Mouse (Mus musculus): ENCODE results near the gene Slc24a1. TPM values are rescaled to one million over a fixed set of nuclear protein-coding genes. Genes with fewer than 3 reads are reported as not detected.
A peak's percentile ranks its signal among the peaks of the same experiment; 100 is the strongest.

The Slc24a1 gene
- polyA plus RNA-seq, 1 experiment, result not detected

- TF ChIP-seq CTCF (IDR thresholded peaks at IDR 0.05; ENCODE audit: borderline replicate concordance, insufficient read depth, low read length), result no peak
- no peak overlapping the region for H3K27ac ChIP-seq (ENCODE audit: insufficient read depth, low read length)
These were observed 32.8 kb downstream of the Slc24a1 start for GRCm38 (mm10) chr9:64918560-64918959.

GRCm38 (mm10) chr9:64914629-64915028, 36.8 kb downstream of the Slc24a1 start:
- TF ChIP-seq CTCF (IDR thresholded peaks at IDR 0.05; ENCODE audit: borderline replicate concordance, insufficient read depth, low read length), result no peak
- TF ChIP-seq POLR2A (IDR thresholded peaks at IDR 0.05; ENCODE audit: low read depth, low read length), result no peak
- H3K4me3 ChIP-seq (ENCODE audit: insufficient read depth, low read length), result no peak overlapping the region
- H3K27ac ChIP-seq (ENCODE audit: insufficient read depth, low read length), result no peak overlapping the region

More at GRCm38 (mm10) chr9:64918560-64918959, 32.8 kb downstream of the Slc24a1 start:
- Histone ChIP-seq H3K4me1 (ENCODE audit: control insufficient read depth, insufficient read depth, low read length) (no peaks in the 10 kb centered on the region), H3K4me3 (ENCODE audit: insufficient read depth, low read length) (no peak overlapping the region)

GRCm38 (mm10) chr9:64913973-64914372, 37.4 kb downstream of the Slc24a1 start:
- no peak overlapping the region for H3K27ac ChIP-seq (ENCODE audit: insufficient read depth, low read length)
- H3K4me3 ChIP-seq (ENCODE audit: insufficient read depth, low read length), result no peak overlapping the region
- no peaks in the 10 kb centered on the region for H3K4me1 ChIP-seq (ENCODE audit: control insufficient read depth, insufficient read depth, low read length)
- no peak for TF ChIP-seq CTCF (IDR thresholded peaks at IDR 0.05; ENCODE audit: borderline replicate concordance, insufficient read depth, low read length)
- TF ChIP-seq POLR2A (IDR thresholded peaks at IDR 0.05; ENCODE audit: low read depth, low read length), result no peak

More at GRCm38 (mm10) chr9:64914629-64915028, 36.8 kb downstream of the Slc24a1 start:
- no peaks in the 10 kb centered on the region for H3K4me1 ChIP-seq (ENCODE audit: control insufficient read depth, insufficient read depth, low read length)

- H3K4me3 ChIP-seq (ENCODE audit: insufficient read depth, low read length), result no peak overlapping the region
- no peak for TF ChIP-seq POLR2A (IDR thresholded peaks at IDR 0.05; ENCODE audit: low read depth, low read length)
- TF ChIP-seq CTCF (IDR thresholded peaks at IDR 0.05; ENCODE audit: borderline replicate concordance, insufficient read depth, low read length), result no peak
- H3K27ac ChIP-seq (ENCODE audit: insufficient read depth, low read length), result no peak overlapping the region
- H3K4me1 ChIP-seq (ENCODE audit: control insufficient read depth, insufficient read depth, low read length), result no peaks in the 10 kb centered on the region
These were observed 38.0 kb downstream of the Slc24a1 start for GRCm38 (mm10) chr9:64913406-64913805.

GRCm38 (mm10) chr9:64907441-64907840, 44.0 kb downstream of the Slc24a1 start:
- no peak for TF ChIP-seq POLR2A (IDR thresholded peaks at IDR 0.05; ENCODE audit: low read depth, low read length)

GRCm38 (mm10) chr9:64904917-64905640, 46.3 kb downstream of the Slc24a1 start:
- TF ChIP-seq CTCF (IDR thresholded peaks at IDR 0.05; ENCODE audit: borderline replicate concordance, insufficient read depth, low read length) (no peak), POLR2A (IDR thresholded peaks at IDR 0.05; ENCODE audit: low read depth, low read length) (no peak)
- no peaks in the 10 kb centered on the region for H3K4me1 ChIP-seq (ENCODE audit: control insufficient read depth, insufficient read depth, low read length)
- no peak overlapping the region for H3K4me3 ChIP-seq (ENCODE audit: insufficient read depth, low read length)
- no peak overlapping the region for H3K27ac ChIP-seq (ENCODE audit: insufficient read depth, low read length)

More at GRCm38 (mm10) chr9:64907441-64907840, 44.0 kb downstream of the Slc24a1 start:
- Histone ChIP-seq H3K4me3 (ENCODE audit: insufficient read depth, low read length) (no peak overlapping the region), H3K4me1 (ENCODE audit: control insufficient read depth, insufficient read depth, low read length) (no peaks in the 10 kb centered on the region), H3K27ac (ENCODE audit: insufficient read depth, low read length) (no peak overlapping the region)

- no peak overlapping the region for H3K27ac ChIP-seq (ENCODE audit: insufficient read depth, low read length)
- H3K4me3 ChIP-seq (ENCODE audit: insufficient read depth, low read length), result no peak overlapping the region
- no peaks in the 10 kb centered on the region for H3K4me1 ChIP-seq (ENCODE audit: control insufficient read depth, insufficient read depth, low read length)
- TF ChIP-seq POLR2A (IDR thresholded peaks at IDR 0.05; ENCODE audit: low read depth, low read length), result no peak
- peak; percentile 82; the same call in 1 of the 2 replicates for TF ChIP-seq CTCF (IDR thresholded peaks at IDR 0.05; ENCODE audit: borderline replicate concordance, insufficient read depth, low read length)
These were observed 48.0 kb downstream of the Slc24a1 start for GRCm38 (mm10) chr9:64903386-64903785.

- Histone ChIP-seq H3K4me1 (ENCODE audit: control insufficient read depth, insufficient read depth, low read length) (no peaks in the 10 kb centered on the region), H3K4me3 (ENCODE audit: insufficient read depth, low read length) (no peak overlapping the region), H3K27ac (ENCODE audit: insufficient read depth, low read length) (no peak overlapping the region)
- TF ChIP-seq CTCF (IDR thresholded peaks at IDR 0.05; ENCODE audit: borderline replicate concordance, insufficient read depth, low read length), result no peak
- TF ChIP-seq POLR2A (IDR thresholded peaks at IDR 0.05; ENCODE audit: low read depth, low read length), result no peak
These were observed 48.5 kb downstream of the Slc24a1 start for GRCm38 (mm10) chr9:64902866-64903265.

GRCm38 (mm10) chr9:64896605-64897004, 54.8 kb downstream of the Slc24a1 start:
- Histone ChIP-seq H3K4me3 (ENCODE audit: insufficient read depth, low read length) (no peak overlapping the region), H3K4me1 (ENCODE audit: control insufficient read depth, insufficient read depth, low read length) (no peaks in the 10 kb centered on the region), H3K27ac (ENCODE audit: insufficient read depth, low read length) (no peak overlapping the region)
- TF ChIP-seq CTCF (IDR thresholded peaks at IDR 0.05; ENCODE audit: borderline replicate concordance, insufficient read depth, low read length), result no peak
- no peak for TF ChIP-seq POLR2A (IDR thresholded peaks at IDR 0.05; ENCODE audit: low read depth, low read length)

GRCm38 (mm10) chr9:64886008-64886407, 65.4 kb downstream of the Slc24a1 start:
- TF ChIP-seq POLR2A (IDR thresholded peaks at IDR 0.05; ENCODE audit: low read depth, low read length) (no peak), CTCF (IDR thresholded peaks at IDR 0.05; ENCODE audit: borderline replicate concordance, insufficient read depth, low read length) (no peak)
- Histone ChIP-seq H3K27ac (ENCODE audit: insufficient read depth, low read length) (no peak overlapping the region), H3K4me1 (ENCODE audit: control insufficient read depth, insufficient read depth, low read length) (no peaks in the 10 kb centered on the region), H3K4me3 (ENCODE audit: insufficient read depth, low read length) (no peak overlapping the region)

Other genes starting within 250 kb of the Slc24a1 start
- 318 and 370 TPM in 2 replicates for gene Rab11a, start 213.8 kb downstream of the Slc24a1 start, polyA plus RNA-seq (2011; ENCODE audit: insufficient read length, low read depth, missing spikeins)
- gene Dennd4a, start 140.3 kb downstream of the Slc24a1 start, polyA plus RNA-seq (2011; ENCODE audit: insufficient read length, low read depth, missing spikeins), result 34.8 and 51.0 TPM in 2 replicates
- 32.9 and 35.0 TPM in 2 replicates for gene Ints14, start 9.3 kb upstream of the Slc24a1 start, polyA plus RNA-seq (2011; ENCODE audit: insufficient read length, low read depth, missing spikeins)
- gene Hacd3, start 70.1 kb upstream of the Slc24a1 start, polyA plus RNA-seq (2011; ENCODE audit: insufficient read length, low read depth, missing spikeins), result 39.7 and 46.7 TPM in 2 replicates
- gene Dpp8, start 80.8 kb upstream of the Slc24a1 start, polyA plus RNA-seq (2011; ENCODE audit: insufficient read length, low read depth, missing spikeins), result 98.8 and 104 TPM in 2 replicates
- 25.1 and 42.1 TPM in 2 replicates for gene Igdcc4, start 149.9 kb upstream of the Slc24a1 start, polyA plus RNA-seq (2011; ENCODE audit: insufficient read length, low read depth, missing spikeins)
- gene Igdcc3, start 189.6 kb upstream of the Slc24a1 start, polyA plus RNA-seq (2011; ENCODE audit: insufficient read length, low read depth, missing spikeins), result not detected in 2 replicates
- gene Parp16, start 243.7 kb upstream of the Slc24a1 start, polyA plus RNA-seq (2011; ENCODE audit: insufficient read length, low read depth, missing spikeins), result 1.5 and 2.7 TPM in 2 replicates

Measured in embryonic fibroblast, embryonic 13.5 days (primary cell).